Mouse (Mus musculus): Measurements from ENCODE around the gene Chrm4.

GRCm38 (mm10) chr2:91931328-91932159, 4.5 kb downstream of the Chrm4 start:
- TF ChIP-seq GATA1 (IDR thresholded peaks at IDR 0.05; ENCODE audit: borderline replicate concordance, low read length) (no peak), FLI1 (IDR thresholded peaks at IDR 0.05; ENCODE audit: low read length) (no peak)
